Mouse (Mus musculus): ENCODE results near the gene Gabrr1. TPM values are rescaled to one million over a fixed set of nuclear protein-coding genes. Genes with fewer than 3 reads are reported as not detected.

Gene Gabrr1
- polyA plus RNA-seq (2021; fragmentation: Nextera tagmentation), result not detected in 2 replicates
- long read RNA-seq, experiment 1, result 0 reads
- long read RNA-seq, experiment 2, partial matches to known transcripts, result 0 of 3 reads
- long read RNA-seq, experiment 2, other reads (novel, unspliced or antisense), result 1 of 3 reads

GRCm38 (mm10) chr4:33132221-33132620 is at the start of gene Gabrr1:
Gabrr1 (plus strand) TSS chr4:33132521.

GRCm38 (mm10) chr4:33189735-33190036 is 57.4 kb downstream of the Gabrr1 start, which contains the start of gene Pm20d2:
Pm20d2 (minus strand) TSS chr4:33189737.

GRCm38 (mm10) chr4:33208881-33209841 is 76.8 kb downstream of the Gabrr1 start, which contains the start of gene Srsf12:
Srsf12 (plus strand) TSS chr4:33208991.

Other genes with a start within 250 kb of the Gabrr1 start
- gene Ankrd6, start 181.7 kb upstream of the Gabrr1 start, polyA plus RNA-seq (2021; fragmentation: Nextera tagmentation), result 11.5 and 12.9 TPM in 2 replicates
- 10.9 and 17.6 TPM in 2 replicates for gene Rragd, start 149.5 kb upstream of the Gabrr1 start, polyA plus RNA-seq (2021; fragmentation: Nextera tagmentation)
- gene Ube2j1, start 101.1 kb upstream of the Gabrr1 start, polyA plus RNA-seq (2021; fragmentation: Nextera tagmentation), result 28.7 and 31.9 TPM in 2 replicates
- gene Gabrr2, start 69.5 kb upstream of the Gabrr1 start, polyA plus RNA-seq (2021; fragmentation: Nextera tagmentation), result 0.98 and 1.3 TPM in 2 replicates
- gene Pm20d2, start 57.2 kb downstream of the Gabrr1 start, polyA plus RNA-seq (2021; fragmentation: Nextera tagmentation), result 1.8 and 1.9 TPM in 2 replicates
- 20.5 and 22.9 TPM in 2 replicates for gene Srsf12, start 76.5 kb downstream of the Gabrr1 start, polyA plus RNA-seq (2021; fragmentation: Nextera tagmentation)
- gene Pnrc1, start 157.6 kb downstream of the Gabrr1 start, polyA plus RNA-seq (2021; fragmentation: Nextera tagmentation), result 65.8 and 105 TPM in 2 replicates
- 12.6 and 15.3 TPM in 2 replicates for gene Rngtt, start 177.8 kb downstream of the Gabrr1 start, polyA plus RNA-seq (2021; fragmentation: Nextera tagmentation)

Measured in layer of hippocampus, adult 6 months (tissue).